Mouse (Mus musculus): ENCODE measurements around the gene Cdip1. TPM values are rescaled to one million over a fixed set of nuclear protein-coding genes. Genes with fewer than 3 reads are reported as not detected.

The Cdip1 gene
- total RNA-seq (2021): 100 to 1,000 TPM; 107 to 114 TPM
- long read RNA-seq, experiment 1, transcript Cdip1-203 (6 exons, 2,554 nt): minor isoform, 22 of 240 reads
- long read RNA-seq, experiment 1, transcript Cdip1-201 (6 exons, 3,953 nt): major isoform, 159 of 240 reads
- long read RNA-seq, experiment 1, partial matches to known transcripts: 14 of 240 reads
- long read RNA-seq, experiment 1, other reads (novel, unspliced or antisense): 45 of 240 reads
- long read RNA-seq, experiment 2, full-length matches to known transcripts: 178 of 257 reads
- long read RNA-seq, experiment 2, partial matches to known transcripts: 18 of 257 reads
- long read RNA-seq, experiment 2, other reads (novel, unspliced or antisense): 61 of 257 reads

DNA sequence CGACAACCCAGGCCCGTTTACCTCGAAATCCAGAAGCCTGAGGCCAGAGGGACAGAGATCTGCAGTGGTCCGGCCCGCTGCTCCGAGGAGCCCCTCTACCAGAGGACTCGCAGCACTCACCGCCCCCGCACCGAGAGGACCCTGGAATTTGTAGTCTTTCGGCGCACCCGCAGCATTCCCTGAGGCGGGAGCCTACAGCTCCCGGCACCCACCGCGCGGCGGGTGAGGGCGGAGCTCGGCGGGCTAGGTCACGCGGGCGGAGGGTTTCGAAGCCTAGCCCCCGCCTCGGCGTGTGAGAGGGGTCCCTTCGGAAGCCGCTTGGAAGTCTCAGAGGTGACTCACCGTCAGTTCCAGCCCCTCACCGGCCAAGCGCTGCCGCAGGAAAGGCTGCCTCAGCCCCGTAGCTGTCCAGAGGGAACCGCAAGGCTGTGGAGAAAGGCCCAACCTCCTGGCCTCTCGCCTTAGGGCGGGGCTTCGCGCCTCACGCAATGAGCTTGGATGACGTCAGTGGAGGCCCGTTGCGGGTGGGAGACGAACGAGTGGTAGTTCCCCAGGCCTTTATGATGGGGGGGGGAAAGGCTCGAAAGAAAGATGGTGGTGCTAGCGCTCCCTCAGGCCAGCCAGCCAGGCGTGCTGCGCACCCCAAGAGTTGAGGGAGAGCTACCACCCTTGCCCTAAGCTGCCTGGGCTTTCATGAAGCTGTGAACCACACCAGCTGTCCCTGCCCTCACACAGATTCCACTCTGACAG lies at the start of gene Cdip1:
Gene Cdip1, minus strand, starts transcription at position 483 of the 750 bp plus-strand sequence.
- peak; percentile 86 to 94 for DNase-seq (ENCODE audit: low spot score in 2 of 2)

DNA sequence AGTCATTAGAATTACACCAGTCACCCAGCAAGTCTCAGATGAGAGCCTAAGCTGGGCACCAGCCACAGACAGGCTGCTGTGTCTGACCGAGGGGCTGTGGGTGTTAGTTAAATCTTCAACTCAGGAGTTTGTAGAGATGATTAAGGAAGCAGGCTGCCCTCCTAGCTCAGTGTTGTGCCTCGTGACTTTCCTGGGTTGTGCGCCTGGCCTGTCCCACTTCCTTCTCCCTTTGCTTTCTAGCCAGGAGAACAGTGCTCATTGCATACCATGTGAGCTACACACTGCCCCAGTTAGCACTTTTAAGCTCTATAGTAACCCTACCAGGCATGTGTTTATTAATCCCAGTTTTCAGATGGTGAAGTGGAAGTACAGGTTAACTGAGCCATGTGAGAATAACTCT lies 49.5 kb upstream of the Cdip1 start:
- no peak for DNase-seq (ENCODE audit: low spot score in 2 of 2)

DNA sequence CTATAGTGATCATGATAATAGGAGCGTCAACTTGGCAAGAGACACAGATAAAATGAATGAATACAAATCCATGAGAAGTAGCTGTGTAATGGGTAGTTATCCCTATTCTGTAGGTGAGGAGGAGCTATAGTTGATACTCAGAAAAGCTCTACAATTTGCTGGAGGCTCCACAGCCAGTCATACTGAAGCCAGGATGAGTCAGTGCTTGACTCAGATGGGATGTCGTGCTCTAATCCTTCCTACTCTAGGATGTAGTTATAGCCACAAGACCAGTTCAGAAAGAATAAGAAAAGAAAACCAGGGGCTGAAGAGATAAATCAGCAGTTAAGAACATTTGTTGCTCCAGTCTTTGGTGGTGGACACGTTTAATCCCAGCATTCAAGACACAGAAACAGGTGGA lies 47.5 kb upstream of the Cdip1 start:
- no peak for DNase-seq (ENCODE audit: low spot score in 2 of 2)

DNA sequence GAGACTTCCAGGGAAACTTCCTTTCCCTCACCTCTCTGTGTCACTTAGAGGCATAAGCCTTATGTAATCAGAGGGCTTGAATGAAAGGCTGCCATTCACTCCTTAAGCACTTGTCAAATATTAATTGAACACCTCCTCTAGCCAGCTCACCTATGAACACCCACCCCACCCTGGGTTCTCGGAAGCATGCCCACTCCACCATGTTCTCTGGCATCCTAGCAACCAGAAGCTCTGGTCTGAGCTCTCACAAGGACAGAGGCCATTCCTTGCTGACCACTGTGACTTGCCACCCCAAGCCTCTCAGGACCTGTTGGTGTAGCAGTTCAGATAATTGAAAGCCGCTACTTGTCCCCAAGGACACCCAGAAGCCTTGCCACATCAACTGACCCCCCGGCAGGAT lies 45.1 kb upstream of the Cdip1 start, which contains the start of gene 4930562C15Rik:
Gene 4930562C15Rik, plus strand, starts transcription at position 226 of the 400 bp plus-strand sequence.
- DNase-seq (ENCODE audit: low spot score in 2 of 2): no peak

DNA sequence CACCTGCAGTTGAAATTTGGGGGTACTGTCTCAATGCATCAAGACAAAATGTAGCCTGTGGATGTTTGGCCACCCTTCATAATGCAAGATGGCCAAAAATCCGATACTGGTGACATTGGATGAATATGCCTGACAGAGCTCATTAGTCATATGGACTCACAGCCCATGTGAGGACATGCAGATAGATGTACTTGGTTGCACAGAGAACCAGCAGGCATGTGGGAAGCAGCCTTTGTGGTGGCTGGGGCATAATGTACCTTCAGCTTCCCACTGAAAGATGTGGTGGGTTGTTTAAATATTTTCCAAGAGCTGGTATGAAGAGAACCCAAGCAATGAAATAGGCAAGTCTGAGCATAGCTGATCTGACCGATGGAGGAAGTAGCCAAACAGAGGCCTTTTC lies 43.8 kb upstream of the Cdip1 start:
- DNase-seq (ENCODE audit: low spot score in 2 of 2): no peak

DNA sequence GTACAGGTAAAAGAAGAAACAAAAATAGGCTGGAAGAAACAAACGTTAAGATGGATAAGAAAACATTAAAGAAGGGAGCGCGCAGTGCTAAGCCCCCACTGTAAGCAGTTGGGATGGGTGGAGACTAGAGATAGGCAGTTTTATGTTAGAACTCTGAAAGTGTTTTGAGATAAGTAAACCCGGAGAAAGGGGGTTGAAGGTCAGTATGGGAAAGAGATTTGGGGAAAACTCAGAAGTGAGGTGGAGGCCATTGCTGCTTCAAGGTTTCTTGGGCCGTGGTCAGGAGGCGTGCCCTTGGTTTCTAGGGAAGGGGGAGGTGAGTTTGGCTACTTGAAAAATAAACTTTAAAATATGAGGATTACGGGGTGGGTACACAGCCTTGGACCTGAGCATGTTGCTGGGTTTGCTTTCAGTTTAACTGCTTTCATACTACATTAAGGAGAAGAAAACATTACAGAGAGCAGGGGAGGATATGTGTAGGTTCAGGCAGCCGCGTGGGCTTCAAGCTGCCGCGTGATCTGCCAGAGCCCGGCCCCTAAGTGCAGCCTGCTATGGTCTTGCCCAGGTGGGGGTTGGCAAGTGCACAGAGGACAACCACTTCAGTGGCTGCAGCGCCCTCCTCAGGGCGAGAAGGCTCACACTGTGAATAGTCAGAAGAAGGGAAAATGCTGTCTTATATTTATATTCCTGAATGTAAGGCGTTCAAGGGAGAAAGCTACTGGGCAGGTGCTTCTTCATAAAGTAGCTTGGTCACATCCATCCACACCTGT lies 41.7 kb upstream of the Cdip1 start:
- DNase-seq (ENCODE audit: low spot score in 2 of 2): no peak

DNA sequence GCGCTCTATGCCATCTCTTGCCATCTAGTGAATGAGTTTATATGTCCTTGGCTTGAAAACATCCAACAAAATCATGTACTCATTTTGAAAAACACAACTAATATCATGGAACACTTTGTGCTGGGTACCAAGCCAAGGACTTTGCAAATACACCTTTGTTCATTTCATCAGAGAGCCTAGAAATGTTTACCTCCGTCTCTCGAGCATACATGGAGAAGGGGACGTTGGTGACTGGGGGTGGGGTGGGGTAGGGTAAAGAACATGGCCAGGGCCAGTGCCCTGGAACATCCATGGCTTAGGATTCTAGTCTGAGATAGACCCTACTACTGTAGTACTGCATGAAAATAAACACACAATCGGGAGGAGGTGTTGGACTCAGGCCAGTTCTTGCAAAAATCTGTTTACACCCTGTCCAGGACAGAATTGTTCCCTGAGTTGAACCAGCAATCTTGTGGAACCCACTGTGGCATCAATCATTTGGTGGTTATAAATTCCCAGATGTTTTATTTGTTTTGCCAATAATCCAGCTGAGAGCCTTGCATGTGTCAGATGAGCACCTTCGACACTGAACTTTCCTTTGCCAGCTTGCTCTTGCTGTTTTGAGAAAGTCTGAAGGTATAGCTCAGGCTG lies 39.3 kb upstream of the Cdip1 start:
- peak in 1 of 2 experiments; percentile 8 for DNase-seq (ENCODE audit: low spot score in 2 of 2)

DNA sequence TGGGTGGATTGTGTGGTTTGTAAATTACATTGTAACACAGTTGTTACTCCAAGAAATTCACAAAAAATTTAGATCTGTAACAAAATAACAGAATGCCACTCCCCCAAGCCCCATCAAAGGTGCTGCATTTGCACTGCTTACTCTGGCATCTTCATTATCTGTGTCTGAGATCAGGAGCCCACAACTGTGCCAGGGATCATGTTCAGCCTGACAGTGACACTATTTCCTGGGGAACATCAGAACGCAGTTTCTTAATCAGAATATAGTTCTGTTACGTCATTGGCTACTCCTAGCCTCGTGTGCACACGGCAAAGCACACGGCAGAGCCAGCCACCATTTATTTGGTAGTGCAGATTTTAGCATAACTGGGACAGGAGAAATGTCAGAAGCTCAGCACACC lies 37.5 kb upstream of the Cdip1 start:
- no peak for DNase-seq (ENCODE audit: low spot score in 2 of 2)

DNA sequence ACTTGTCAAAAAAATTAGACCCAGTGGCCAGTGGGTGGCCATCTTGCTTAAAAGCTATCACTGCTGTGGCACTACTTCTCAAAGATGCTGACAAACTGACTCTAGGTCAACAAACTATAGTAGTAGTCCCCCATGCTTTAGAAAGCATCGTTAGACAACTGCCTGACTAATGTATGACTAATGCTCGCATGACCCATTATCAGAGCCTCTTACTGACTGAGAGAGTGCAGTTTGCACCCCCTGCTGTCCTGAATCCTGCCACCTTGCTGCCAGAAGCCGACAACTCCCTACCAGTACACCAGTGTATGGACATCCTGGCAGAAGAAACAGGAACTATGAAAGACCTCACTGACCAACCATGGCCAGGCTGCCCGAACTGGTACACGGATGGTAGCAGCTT lies 34.4 kb upstream of the Cdip1 start:
- peak in 1 of 2 experiments; percentile 1 for DNase-seq (ENCODE audit: low spot score in 2 of 2)

DNA sequence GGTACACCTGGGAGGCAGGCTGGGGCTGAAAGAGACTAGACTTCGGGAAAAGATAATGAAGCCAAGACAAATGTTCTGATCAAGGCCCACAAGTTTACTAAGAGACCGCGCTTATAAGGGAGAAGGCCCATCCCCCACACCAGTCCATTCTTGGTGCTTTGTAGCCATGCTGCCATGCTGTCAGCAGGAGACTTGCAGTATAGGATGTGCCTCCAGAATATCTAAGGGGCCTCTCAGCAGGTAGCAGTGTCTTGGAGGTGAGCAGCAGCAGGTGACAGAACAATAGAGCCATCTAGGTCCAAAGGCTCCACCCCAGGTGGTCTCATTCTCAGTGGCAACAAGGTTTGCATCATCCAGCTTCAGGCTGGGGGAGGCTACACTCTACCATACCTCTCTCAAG lies 28.3 kb upstream of the Cdip1 start:
- DNase-seq (ENCODE audit: low spot score in 2 of 2): no peak

DNA sequence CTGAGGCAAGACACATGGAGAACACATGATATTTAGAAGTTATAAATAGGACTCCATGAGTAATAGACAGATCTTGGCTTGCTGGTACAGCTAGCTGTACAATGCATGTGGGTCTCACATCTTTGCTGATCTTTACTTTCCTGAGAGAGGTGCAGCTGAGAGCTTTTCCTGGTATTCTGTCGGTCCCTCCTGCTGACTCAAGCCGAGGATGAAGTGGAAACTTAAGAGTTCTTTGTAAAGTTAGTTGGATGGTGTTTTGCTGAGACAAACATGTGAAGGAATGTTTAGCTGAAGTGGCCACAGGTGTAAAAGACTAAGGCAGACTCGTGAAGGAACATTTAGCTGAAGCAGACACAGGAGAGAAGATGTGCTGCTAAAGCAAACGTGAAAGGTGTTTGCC lies 6.5 kb upstream of the Cdip1 start:
- no peak for DNase-seq (ENCODE audit: low spot score in 2 of 2)

DNA sequence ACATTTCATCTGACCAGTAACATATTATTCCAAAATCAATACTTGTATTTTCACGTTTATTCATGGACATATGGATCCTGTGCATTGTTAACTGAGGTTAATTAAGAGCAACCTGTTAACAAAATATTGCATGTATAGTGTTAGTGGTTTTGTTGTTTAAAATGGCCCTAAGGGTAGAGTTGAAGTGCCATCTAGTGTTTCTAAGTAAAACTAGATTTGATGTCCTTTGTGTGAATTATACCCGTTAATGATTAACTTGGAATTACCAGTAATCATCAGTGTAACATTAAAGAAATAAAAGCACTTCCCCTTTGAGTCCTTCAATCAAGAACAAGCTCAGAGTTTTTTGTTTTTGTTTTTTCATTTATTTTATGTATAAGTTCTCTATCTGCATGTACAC lies 1.2 kb upstream of the Cdip1 start:
- no peak for DNase-seq (ENCODE audit: low spot score in 2 of 2)

DNA sequence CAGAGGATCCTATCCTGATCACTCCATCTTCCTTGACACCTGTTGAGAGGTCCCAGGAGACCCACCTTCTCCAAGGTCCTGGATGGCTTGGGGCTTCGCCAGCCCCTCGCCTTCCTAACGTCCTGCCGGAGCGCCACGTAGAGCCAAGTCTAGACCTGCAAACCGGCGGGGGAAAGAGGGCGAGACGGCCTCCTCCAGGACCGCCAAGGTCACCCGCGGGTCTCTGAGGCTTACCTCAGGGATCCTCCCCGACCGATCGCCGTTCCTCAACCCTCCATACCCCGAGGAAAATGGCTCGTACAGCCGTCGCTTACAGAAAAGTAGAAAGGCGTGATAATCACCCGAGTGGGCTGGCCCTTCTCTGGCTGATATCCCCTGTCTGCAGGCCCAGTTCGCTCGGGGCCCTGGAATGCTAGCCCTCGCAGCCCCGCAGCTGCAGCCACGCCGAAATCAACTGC lies 752 bp downstream of the Cdip1 start:
- peak in 1 of 2 experiments; percentile 23 for DNase-seq (ENCODE audit: low spot score in 2 of 2)

DNA sequence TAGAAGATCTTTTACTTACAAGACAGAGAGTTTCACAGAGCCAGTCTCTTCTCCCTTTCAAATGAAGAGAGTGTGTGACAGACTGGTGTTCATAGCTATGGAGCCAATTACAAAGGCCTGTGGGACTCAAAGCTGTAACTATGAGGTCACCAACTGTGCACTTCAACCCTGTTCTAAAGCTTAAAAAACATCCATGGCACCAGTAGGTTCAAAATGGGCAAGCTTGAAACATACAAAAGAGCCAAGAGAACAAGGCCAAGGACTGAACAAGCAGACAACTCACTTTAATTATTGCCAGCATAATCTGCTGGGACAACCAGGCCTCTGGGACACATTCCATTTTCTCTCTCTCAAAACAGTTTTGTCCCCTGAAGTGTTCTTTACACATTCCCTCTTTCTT lies 1.9 kb downstream of the Cdip1 start:
- DNase-seq (ENCODE audit: low spot score in 2 of 2): no peak

DNA sequence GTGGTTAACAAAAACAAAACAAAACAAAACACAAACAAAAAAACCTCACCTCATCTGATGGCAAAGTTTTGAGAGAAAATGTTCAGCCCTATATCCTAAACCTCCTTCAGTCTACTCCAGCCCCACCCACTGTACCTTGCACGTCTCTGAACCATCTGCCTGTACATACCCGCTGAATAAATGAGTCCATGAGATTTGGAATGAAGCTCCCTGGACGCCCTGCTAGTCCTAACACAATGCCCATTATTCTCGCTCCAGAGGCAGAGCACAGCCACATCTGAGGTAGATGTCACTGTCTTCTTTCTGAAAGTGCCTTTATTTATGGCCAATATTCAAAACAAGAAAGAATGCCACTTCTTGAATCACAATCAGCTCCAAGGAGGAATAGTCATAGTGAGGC lies 4.4 kb downstream of the Cdip1 start:
- no peak for DNase-seq (ENCODE audit: low spot score in 2 of 2)

DNA sequence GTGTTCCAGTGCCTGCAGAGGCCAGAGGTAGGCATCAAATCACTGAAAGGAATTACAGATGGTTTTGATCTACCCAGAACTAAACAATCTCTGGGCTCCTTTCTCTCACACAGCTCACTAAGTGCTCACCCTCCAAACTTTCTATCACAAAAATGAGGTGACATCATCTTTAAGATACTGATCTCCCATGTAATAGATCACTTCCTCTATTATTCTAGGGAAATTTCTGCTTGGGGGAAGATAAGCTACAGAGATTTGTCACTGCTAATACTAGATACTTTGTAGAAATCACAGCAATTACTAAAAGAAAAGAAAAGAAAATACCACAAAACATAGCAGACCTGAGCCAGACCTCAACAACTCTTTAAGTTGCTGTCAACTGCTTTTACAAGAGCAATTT lies 7.6 kb downstream of the Cdip1 start:
- no peak for DNase-seq (ENCODE audit: low spot score in 2 of 2)

DNA sequence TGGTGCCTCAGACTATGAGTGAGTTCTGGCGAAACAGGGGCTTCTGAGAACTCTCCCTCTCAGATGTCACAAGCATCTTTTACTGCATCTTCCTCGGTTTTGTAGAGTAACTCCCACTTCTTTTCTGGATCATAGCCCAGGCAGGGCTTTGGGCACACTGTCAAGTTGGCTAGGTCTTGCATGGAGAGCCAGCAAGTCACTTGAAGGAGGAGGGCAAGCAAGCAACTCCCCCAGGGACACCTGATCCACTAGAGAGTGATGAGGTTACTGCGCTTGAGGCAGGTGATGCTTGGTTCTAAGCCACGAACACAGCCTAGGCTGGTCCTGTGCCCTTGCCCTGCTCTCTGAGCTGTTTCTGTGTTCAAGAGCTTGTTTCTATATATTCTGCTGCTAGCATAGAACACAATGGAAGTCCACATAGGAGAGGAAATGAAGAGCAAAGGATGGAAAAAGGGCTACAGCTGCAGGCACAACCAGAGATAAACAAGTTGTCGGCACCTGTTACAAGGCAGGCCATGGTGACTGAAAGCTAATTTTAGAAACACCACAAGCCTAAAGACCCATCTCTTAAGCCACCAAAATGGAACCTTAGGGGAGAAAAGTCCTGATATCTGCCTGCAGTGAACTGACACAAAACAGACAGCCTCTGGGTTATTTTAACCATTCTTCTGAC lies 8.4 kb downstream of the Cdip1 start:
- DNase-seq (ENCODE audit: low spot score in 2 of 2): peak in 1 of 2 experiments; percentile 50

DNA sequence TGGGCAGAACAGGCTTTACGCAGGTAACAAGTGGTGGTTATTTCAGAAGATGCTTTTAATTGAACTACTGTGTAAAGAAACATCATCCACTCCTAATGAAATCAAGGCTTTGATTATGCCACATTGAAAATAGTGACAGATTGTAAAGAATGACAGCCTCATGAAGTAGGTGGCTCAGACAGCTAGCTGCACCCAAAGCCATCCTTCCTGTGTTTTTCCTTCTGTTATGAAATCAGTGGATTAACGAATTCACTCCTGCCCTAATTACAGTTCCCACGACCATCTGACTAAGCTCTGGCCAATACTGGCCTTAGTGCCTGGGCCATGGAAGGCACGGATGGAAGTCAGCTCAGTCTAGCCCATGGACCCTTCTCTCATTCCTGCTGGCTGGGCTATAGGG lies 11.2 kb downstream of the Cdip1 start:
- DNase-seq (ENCODE audit: low spot score in 2 of 2): no peak

DNA sequence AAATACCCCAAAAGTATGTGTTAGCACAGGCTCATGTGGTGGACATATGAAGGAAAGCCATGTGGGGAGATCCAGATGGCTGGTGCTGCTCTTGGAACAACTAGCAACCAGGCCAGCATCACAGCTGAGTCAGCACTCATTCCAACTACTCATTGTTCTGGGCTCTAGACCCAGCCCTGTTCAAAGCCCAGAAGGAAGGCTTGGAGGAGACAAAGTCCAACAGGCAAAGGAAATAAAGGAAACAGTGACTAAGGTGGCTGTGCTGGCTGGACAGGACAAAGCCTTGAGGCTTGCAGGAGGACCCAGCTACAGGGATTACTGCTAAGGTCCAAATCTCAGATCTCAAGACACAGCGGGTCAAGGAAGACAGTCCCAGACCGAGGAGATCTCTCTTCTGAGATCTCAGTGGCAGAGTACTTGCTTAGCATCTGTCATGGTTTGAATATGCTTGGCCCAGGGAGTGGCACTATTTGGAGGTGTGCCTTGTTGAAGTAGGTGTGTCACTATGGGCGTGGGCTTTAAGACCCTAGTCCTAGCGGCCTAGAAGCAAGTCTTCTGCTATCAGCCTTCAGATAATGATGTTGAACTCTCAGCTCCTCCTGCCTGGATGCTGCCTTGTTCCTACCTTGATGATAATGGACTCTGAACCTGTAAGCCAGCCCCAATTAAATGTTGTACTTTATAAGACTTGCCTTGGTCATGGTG lies 12.0 kb downstream of the Cdip1 start:
- no peak for DNase-seq (ENCODE audit: low spot score in 2 of 2)

Data from gastrocnemius, postnatal 4 days (tissue).